Mouse (Mus musculus) layer of hippocampus, adult 18-20 months (tissue): ENCODE results near the gene Mdm4. TPM values are rescaled to one million over a fixed set of nuclear protein-coding genes. Genes with fewer than 3 reads are reported as not detected.
"Not testable (repeated sequence)": the region's sequence is repeated elsewhere in the genome, so short reads cannot be mapped to it uniquely, and the experiment has no call there.

Source experiments
- DNase-seq, 2 experiments: peaks; one replicate each; pipeline ENCODE4 v3.0.0; 2022; ENCODE audit warnings: low spot score in 2 of 2
- total RNA-seq, 2 experiments: library from RNA; stranded (reverse); gene quantifications; 2 replicates each; pipeline ENCODE4 v1.2.3; 2021

Gene Mdm4
- total RNA-seq, 2 experiments from 2014 or later, result 68.0 to 86.7 TPM

DNA sequence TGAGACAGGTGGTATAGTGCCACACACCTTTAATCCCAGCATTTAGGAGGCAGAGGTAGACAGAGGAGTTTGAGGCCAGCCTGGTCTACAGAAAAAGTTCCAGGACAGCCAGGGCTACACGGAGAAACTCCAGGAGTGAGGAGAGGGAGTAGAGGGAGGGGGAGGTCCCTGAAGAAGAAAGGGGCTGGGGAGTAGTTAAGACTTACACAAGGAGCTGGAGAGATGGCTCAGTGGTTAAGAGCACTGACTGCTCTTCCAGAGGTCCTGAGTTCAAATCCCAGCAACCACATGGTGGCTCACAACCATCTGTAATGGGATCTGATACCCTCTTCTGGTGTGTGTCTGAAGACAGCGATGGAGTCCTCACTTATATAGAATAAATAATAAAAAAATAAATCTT is 8.4 kb downstream of the Mdm4 start:
- not testable (repeated sequence) for DNase-seq

DNA sequence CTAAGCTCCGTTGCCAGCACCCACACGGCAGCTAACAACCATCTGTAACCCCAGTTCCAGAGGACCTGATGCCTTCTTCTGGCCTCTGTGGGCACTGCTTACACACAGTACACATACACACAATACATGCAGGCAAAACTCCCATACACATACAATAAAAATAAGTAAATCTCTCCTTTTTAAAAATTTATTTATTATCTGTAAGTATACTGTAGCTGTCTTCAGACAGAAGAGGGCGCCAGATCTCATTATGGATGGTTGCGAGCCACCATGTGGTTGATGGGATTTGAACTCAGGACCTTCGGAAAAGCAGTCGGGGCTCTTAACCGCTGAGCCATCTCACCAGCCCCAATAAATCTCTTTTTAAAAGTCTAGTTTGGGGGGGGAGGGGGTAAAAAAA is 9.0 kb downstream of the Mdm4 start:
- DNase-seq, result no peak

DNA sequence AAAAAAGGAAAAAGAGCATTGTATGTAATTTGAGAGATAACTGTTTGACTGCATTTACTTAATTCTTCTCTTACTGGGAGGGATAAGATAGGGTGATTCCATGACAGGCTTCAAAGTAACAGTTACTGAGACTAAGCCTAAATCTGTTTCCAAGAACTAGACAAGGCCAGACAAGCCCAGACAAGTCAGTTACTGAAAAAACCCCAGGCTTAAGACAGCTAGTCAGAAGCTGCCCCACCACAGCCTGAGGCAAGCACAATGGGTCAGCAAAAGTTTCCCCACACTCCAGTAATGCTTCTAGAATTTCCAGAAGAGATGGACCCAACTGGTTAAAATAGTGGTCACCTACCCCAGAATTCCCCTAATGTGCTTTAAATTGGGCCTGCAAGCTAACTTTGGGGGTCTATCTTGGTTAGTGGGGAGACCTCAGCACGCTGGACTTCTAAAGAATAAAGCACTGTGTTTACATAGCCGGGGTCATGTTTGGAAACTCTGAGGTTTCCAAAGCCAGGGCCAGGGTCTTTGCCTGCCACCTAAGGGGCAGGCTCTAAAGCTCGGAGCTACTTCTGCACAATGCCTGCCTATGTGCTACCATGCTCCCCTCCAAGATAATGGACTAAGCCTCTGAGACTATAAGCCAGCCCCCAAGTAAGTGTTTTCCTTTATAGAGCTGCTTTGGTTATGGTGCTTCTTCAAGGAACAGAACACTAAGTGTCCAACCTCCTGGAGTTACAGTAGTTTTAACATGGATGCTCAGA is 10.0 kb downstream of the Mdm4 start:
- no peak for DNase-seq

DNA sequence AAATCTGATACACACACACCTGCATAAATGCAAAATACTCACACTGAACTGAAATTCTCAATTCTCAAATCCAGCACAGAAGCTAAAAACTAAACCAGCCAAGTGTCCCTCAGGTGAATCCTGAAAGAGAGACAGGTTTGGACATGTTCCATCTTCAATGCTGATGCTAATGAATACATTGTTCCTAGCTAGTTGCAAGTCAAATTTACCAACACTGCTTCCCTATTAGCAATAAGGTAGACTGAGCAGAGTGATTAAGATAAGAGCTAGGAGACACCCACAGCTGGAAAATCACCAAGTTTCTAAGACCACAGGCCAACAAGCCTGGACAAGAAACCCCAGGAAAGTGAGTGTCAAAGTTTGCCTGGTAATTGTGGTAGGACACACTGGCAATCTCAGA is 11.0 kb downstream of the Mdm4 start:
- DNase-seq, result no peak

DNA sequence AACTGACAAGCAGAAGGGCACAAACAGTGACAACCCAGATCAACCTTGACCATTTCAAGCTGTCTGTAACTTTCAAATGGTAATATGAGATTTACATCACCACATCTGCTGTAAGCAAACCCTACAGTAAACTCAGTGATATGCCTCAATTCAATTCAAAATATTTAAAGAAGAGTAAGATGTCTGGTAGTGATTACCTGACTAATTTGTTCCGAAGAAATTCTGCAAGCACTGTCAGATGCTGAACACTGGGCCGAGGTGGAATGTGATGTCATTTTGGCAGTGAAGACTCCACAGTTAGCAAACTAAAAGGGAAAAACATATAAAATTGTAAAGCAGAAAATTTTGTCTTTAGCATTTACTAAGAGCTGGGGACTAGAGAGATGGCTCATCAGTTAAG is 11.8 kb downstream of the Mdm4 start:
- no peak for DNase-seq

DNA sequence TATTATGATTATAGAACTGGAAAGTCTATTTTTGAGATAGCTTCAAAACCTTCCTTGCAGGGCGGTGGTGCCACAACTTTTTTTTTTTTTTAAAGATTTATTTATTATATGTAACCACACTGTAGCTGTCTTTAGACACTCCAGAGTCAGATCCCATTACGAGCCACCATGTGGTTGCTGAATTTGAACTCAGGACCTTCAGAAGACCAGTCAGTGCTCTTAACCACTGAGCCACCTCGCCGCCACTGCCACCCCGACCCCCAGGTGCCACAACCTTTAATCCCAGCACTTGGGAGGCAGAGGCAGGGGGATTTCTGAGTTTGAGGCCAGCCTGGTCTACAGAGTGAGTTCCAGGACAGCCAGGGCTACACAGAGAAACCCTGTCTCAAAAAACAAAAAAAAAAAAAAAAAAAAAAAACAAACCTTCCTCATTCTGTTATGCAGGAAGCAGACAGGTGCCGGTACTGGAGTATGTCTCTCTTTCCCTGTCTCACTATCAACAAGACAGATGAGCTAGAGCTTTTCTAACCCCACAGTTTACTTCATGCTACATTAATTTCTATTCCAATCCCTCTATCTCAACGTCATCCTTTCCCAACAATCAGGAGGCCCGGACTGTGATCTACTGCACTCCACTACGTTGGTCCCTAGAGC is 13.5 kb downstream of the Mdm4 start:
- DNase-seq, result no peak

DNA sequence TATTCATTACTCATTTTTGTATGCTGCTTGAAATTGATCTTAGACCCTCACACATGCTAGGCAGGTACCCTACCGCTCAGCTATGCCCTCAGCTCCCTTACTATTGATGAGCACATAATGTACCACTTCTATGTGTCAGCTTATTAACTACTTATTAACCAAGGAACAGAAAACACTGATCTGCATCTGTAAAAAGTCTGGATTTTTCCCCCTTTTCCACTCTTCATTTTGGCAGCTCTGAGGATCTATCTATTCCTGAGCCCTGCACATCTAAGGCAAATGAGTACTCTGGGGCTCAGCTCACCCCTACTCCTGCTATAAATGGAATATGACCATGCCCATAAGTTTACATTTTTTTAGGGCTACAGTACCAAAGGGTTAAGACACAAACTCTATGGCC is 16.2 kb downstream of the Mdm4 start:
- DNase-seq, result no peak

DNA sequence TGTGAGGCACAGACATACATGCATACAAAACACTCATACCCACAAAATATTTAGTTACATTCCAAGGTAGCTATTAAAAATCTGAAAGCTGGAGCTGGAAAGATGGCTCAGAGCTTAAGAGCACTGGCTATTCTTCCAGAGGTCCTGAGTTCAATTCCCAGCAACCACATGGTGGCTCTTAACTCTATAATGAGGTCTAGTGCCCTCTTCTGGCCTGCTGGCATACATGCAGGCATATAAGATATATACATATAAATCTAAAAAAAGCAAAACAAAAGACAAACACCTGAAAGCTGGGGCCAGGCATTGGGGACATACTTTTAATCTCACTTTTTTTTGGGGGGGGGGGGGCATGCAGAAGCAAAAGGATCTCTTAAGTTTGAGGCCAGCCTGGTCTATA is 17.0 kb downstream of the Mdm4 start:
- no peak for DNase-seq

DNA sequence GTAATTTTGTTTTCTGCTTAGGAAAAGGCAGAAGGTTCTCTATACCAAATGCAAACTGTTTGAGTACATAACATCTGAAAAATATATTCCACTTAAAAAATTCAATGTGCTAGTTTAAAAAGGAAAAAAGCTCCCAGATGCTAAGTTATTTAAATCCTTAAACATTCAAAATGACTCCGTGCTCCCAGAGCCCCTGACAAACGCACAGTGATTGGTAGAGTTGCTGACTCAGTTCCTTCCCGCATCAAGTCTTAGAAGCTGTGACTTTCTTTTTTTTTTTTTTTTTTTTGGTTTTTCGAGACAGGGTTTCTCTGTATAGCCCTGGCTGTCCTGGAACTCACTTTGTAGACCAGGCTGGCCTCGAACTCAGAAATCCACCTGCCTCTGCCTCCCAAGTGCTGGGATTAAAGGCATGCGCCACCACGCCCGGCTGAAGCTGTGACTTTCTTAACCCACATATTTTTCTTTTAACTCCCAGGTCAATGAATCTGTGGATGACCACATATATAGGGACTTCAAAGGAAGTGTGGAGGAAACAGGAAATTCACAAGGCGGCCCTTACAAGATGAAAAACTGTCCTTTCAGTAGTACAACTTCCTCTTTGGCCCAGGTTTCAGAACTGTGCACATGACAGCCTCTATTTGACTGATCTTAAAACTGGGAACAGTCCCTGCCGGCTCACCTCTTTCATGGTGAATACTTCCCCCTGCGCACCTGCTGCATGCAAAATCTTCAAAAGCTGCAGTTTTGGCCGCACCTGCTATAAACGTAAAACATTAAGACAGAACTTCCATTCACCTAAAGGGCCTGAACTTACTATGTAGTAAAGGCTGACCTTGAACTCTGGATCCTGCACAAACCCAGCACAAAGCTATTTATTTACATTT is 18.2 kb downstream of the Mdm4 start:
- DNase-seq, result no peak

DNA sequence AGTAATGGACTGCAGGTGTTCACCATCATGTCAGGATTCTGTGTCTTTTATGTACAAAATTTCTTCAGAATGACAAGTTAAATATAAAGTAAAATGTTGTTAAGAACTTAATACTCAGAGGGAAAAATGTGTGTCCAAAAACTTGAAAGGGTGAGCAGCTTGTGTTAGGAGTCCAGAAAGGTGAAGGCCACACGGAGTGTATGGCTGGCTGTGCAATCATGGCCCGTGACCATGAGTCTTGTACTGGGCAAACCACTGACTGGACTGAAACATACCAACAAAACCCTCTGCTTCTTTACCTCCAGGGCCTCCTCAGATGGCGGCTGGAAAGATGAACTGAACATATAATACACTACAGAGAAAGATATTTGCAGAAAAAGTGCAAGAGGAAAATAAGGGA is 23.8 kb downstream of the Mdm4 start:
- DNase-seq, result no peak

DNA sequence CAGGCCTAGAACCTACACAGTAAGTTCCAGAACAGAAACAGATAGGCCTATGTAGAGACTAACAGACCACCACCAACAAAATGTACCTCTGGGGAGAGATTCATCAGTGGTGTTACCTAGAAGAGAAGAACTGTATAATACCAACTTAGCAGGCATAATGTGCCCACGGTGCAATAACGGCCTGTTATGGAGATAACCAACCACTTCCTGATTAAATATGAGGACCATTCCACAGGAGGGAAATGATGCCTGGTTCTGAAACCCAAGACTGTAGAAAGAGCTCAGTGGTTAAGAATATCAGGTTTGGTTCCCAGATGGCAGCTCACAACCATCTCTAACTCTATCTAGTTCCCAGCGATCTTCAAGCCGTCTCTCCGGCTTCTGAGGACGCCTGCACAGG is 30.0 kb downstream of the Mdm4 start:
- DNase-seq, result no peak

DNA sequence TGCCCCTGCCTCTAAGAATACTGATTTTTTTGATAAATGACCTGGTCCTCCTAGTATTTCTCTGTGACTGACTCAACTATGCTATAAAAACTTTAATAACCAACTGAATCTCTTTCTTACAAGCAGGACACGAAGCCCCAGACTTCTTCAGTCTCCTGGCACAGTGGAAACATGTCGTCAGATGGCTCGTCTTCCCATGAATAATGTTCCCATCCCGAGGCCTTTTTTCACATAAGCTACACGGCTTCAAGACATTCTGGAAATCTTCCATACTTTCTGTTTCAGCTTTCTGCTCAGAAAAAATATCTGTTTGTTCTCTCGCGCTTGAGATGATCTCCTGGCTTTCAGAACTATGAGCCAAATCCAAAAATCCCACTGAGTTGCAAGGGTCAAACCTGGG is 38.8 kb downstream of the Mdm4 start:
- DNase-seq, result peak; percentile 32 to 63

DNA sequence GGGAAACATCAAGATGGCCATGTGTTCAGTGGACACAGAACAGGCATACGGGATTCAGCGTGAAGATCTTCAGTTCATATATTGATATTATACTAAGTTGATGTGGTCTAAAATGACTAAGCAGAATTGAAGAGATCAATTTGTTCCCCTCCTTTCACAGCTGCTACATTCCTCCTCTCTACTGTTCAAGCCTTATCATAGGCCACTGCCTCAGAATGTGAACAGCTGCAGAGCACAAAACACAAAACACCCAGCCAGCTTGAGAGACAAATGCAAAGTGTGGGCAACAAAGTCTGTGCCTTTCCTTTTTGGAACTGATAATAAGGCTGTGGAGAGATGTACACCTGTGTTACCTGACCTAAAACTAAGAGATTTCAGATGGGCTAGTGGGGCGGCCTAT is 39.6 kb downstream of the Mdm4 start:
- DNase-seq, result peak in 1 of 2 experiments; percentile 18

DNA sequence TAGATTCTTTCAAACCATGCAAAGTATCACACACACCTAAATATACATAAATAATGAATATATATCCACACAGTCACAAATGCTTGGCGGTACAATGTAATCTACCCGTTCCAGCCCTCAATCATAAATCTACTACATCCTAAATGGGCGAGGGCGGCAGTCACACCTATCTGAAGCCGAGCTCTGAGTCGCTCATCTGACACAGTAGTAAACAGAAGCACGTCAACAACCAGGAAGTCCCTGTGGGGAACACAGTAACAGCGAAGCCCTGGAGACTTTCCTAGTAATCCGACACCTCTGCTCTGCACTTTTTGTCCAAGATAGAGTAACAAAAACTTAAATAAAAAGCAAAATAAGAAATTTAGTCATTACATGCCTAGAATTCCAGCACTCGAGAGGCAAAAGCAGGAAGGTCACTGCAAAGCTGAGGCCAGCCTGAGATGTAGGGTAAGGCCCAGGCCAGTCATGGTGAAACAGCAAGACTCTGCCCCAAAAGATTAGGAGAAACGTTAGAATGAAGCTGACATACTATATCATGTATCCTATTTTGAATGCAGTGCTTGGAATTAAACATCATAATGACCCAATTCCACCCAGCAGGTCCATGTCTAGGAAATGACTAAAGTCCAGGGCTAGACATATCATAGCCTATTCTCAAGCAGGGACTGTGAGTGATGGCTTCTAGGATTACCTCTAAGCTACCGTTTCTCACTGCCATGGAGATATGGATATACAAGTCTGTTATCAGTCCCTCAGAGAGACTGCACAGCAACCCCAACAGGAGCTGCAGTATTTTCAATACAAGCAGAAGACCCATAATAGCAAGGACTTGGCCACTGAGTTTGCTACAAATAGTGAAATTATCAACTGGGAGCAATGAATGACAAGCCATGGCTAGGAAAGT is 41.6 kb downstream of the Mdm4 start:
- DNase-seq, result not testable (repeated sequence)

DNA sequence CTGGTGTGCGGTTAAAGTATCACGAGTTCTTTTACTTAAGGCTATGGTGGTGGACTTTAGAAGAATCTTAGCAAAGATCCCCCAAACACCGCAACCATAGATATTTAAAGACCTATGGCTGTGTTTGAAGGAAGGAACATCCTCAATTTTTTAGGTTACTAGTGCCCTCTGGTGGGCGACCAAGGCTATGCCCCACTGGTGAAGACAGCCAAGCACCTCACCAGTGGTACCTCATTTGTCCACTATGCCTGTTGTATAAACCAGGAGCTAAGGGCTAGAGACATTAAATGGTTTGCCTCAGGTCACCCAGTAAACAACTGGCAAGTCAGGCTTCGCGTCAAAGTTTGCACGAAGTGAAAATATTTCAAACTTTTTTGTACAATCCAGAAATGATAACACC is 47.6 kb downstream of the Mdm4 start:
- DNase-seq, result peak; percentile 50 to 82

DNA sequence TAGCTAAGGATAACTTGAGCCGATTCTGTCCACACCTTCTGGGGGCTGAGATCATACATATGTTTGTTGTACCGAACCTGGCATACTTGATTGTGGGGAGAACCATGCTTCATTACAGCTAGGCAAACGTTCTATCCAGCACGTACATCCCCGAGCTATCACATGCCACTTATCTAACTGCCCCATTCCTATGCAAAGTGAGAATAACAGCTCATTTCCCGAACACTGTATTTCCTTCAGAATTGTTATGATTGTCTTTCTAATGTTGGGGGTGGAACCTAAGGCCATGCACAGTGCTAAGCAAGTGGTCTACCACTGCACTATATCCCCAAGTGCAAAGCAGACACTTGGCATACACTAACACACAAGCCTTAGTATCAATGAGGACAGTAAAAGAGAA is 49.1 kb downstream of the Mdm4 start:
- no peak for DNase-seq

DNA sequence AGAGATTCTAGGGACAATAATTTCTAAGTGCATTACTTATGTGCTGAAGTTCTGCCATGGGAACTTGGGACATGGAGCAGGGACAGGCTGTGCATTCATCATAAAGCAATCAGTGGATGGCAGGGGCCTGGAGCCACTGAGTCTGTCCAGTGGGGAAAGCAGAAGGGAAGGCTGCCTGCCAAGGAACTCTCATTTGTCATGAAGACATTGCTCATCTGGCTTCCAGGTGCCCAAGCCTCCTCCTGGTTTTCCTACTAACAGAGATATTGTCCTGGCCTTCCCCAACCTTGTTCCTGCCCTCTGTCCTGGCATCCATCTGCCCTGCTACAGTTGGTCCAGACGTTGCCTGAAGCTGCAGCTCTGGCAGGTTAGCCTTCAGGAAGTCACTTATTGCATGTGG is 53.0 kb downstream of the Mdm4 start:
- DNase-seq, result no peak

DNA sequence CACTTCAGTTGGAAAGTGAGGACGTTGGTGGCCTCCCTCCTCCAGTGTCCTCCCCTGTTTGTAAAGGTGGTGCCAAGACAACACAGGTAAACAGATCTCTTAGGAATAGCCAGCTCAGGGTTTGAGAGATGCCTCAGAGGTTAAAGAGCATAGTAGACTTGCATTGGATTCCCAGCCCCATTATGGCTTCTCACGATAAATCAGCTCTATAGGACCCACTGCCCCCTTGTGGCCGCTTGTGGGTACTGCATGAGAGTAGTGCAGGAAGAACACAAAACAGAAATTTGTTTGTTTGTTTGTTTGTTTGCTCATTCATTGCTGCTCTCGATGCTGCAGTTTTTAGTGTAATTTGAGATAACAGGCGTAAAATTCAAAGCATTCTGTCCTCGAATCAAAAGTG is 61.7 kb downstream of the Mdm4 start:
- peak in 1 of 2 experiments; percentile 65 for DNase-seq

DNA sequence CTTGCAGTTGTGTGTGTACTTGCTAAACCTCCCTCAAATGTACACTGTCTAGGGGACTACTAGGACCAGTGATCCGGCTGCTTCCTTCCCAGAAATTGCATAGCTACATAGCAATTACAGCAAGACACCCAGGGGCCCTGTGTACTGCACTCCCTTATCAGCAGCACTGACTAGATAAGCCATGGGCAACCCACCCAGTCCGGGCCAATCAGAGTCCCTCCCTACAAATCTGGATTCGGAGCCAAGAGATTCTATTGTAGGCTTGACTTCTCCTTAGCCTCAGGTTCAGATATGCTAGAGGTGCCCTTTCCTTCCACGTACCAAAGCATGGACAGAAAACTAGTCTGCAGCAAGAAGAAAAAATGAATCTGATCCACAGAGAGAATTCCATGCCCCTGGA is 65.7 kb downstream of the Mdm4 start:
- DNase-seq, result no peak

DNA sequence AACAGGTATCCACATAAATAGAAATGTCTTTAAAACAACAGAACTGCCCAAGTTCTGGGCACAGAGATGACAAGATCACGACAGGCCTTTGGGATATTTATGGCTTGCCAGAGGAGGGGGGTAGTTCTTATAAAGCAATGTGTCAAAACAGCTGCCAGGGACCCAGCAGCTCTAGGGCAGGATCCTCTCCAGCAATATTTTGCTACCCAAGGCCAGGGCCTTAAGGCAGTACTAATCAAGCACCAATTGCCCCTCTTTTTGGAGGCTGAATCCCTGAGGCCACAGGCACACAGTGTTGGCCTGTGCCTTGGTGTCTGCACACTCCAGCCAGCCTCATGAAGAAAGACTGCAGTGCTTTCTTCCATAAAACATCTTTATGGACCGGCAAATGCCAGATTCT is 66.3 kb downstream of the Mdm4 start:
- no peak for DNase-seq

DNA sequence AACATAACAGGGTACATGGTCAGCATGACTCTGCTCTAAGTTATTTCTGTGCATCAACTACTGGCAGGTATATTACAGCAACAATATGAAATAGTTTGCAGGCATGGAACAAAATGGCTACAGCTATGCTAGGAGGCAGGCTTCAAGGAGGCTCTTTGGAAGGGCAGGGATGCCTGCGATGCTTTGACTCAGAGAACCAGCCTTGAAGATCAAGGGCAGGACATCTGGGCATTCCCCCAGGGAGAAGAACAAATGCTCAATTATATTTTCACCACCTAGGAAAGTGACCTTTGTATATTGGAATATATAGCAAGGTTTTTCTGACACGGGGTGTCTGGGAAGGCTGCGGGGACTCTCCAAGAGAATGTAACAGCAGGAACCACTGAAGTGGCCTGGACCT is 68.6 kb downstream of the Mdm4 start:
- no peak for DNase-seq
